Mouse (Mus musculus) CH12.LX (cell line): ENCODE measurements around the gene Stk25. TPM values are rescaled to one million over a fixed set of nuclear protein-coding genes. Genes with fewer than 3 reads are reported as not detected.

Experiments used
- DNase-seq: peaks from one replicate; pipeline ENCODE4 v3.0.0-alpha.2; 2013; ENCODE audit errors: extremely low read depth
- H3K27ac ChIP-seq: 2 replicates; pipeline ENCODE4 v1.5.1; 2012; ENCODE audit warnings: low read depth, mild to moderate bottlenecking, control low read depth, moderate library complexity; ENCODE audit not compliant: insufficient read depth
- H3K27me3 ChIP-seq: replicated peaks from 2 replicates; pipeline ENCODE3; 2012; ENCODE audit warnings: inconsistent platforms
- H3K36me3 ChIP-seq, 2 experiments: replicated peaks in 1 of 2; 2 replicates each; pipeline versions ENCODE3 to v1.6.1; 2012; ENCODE audit warnings: inconsistent platforms in 1 of 2, low read length in 1 of 2, mild to moderate bottlenecking in 1 of 2, mixed read lengths in 1 of 2, moderate library complexity in 1 of 2; ENCODE audit not compliant: control insufficient read depth in 1 of 2, insufficient read depth in 1 of 2
- H3K4me1 ChIP-seq, 2 experiments: 2 replicates each; pipeline ENCODE4 v1.6.1; 2012; ENCODE audit warnings: inconsistent platforms in 1 of 2, moderate library complexity in 1 of 2; ENCODE audit not compliant: insufficient read depth in 2 of 2, control insufficient read depth in 1 of 2
- H3K4me2 ChIP-seq: 2 replicates; pipeline ENCODE4 v1.6.1; 2012; ENCODE audit warnings: low read depth, mild to moderate bottlenecking, control low read depth; ENCODE audit not compliant: poor library complexity, insufficient read depth, severe bottlenecking
- H3K4me3 ChIP-seq, 3 experiments: fragments of 150-350 bp in 1 of 3; sonication (generic) in 1 of 3; replicated peaks in 1 of 3; 2 replicates each; pipeline versions ENCODE3 to v1.5.1; 2011 to 2012; ENCODE audit warnings: low read depth in 2 of 3, low read length in 2 of 3, mild to moderate bottlenecking in 2 of 3, moderate library complexity in 2 of 3, control low read depth in 1 of 3, improper control_type of control experiment in 1 of 3, inconsistent platforms in 1 of 3, mixed read lengths in 1 of 3; ENCODE audit not compliant: poor library complexity in 1 of 3
- H3K79me2 ChIP-seq: replicated peaks from 2 replicates; pipeline ENCODE4 v1.6.1; 2012; ENCODE audit warnings: mild to moderate bottlenecking, moderate library complexity; ENCODE audit not compliant: control insufficient read depth, poor library complexity, insufficient read depth, severe bottlenecking; ENCODE audit errors: extremely low read depth
- H3K9ac ChIP-seq: 2 replicates; pipeline ENCODE4 v1.6.1; 2012; ENCODE audit warnings: low read depth, mild to moderate bottlenecking, control low read depth, moderate library complexity; ENCODE audit not compliant: insufficient read depth
- H3K9me3 ChIP-seq: replicated peaks from 2 replicates; pipeline ENCODE3; 2012; ENCODE audit warnings: low read length, inconsistent platforms, mixed read lengths
- BHLHE40 ChIP-seq: IDR thresholded peaks from 2 replicates; pipeline ENCODE4 v1.6.1; 2011; ENCODE audit warnings: mild to moderate bottlenecking, low read depth, low read length, improper control_type of control experiment
- CHD1 ChIP-seq: IDR thresholded peaks from 2 replicates; pipeline ENCODE4 v1.6.1; 2012; ENCODE audit warnings: low read depth, low read length, improper control_type of control experiment, inconsistent platforms
- CHD2 ChIP-seq: IDR thresholded peaks from 2 replicates; pipeline ENCODE4 v1.6.1; 2011; ENCODE audit warnings: low read length, improper control_type of control experiment
- ETS1 ChIP-seq: conservative IDR thresholded peaks from 2 replicates; pipeline ENCODE4 v1.6.1; 2012; ENCODE audit warnings: low read depth, mild to moderate bottlenecking, inconsistent platforms, low read length, improper control_type of control experiment, moderate library complexity
- KAT2A ChIP-seq: IDR thresholded peaks from 2 replicates; pipeline ENCODE4 v1.6.1; 2012; ENCODE audit warnings: low read length, improper control_type of control experiment, inconsistent platforms; ENCODE audit not compliant: insufficient replicate concordance
- MAFK ChIP-seq: IDR thresholded peaks from 2 replicates; pipeline ENCODE4 v1.6.1; 2011; ENCODE audit warnings: low read length, improper control_type of control experiment; ENCODE audit not compliant: insufficient replicate concordance
- MAX ChIP-seq: IDR thresholded peaks from 2 replicates; pipeline ENCODE4 v1.6.1; 2011; ENCODE audit warnings: low read length, improper control_type of control experiment
- MAZ ChIP-seq: IDR thresholded peaks from 2 replicates; pipeline ENCODE4 v1.6.1; 2012; ENCODE audit warnings: low read depth, mild to moderate bottlenecking, inconsistent platforms, low read length, improper control_type of control experiment, moderate library complexity
- MEF2A ChIP-seq: IDR thresholded peaks from 2 replicates; pipeline ENCODE4 v1.6.1; 2014; ENCODE audit warnings: low read depth, mild to moderate bottlenecking, inconsistent platforms, low read length, improper control_type of control experiment, borderline replicate concordance
- MYC ChIP-seq: IDR thresholded peaks from 2 replicates; pipeline ENCODE4 v1.6.1; 2011; ENCODE audit warnings: low read depth, mild to moderate bottlenecking, improper control_type of control experiment, low read length
- NELFE ChIP-seq: IDR thresholded peaks from 2 replicates; pipeline ENCODE4 v1.6.1; 2011; ENCODE audit warnings: low read depth, low read length, improper control_type of control experiment
- PAX5 ChIP-seq: IDR thresholded peaks from 2 replicates; pipeline ENCODE4 v1.6.1; 2012; ENCODE audit warnings: low read length, inconsistent platforms, mixed read lengths
- POLR2A ChIP-seq: IDR thresholded peaks from 2 replicates; pipeline ENCODE4 v1.6.1; 2011; ENCODE audit warnings: low read depth, mild to moderate bottlenecking, improper control_type of control experiment, low read length
- POLR2AphosphoS2 ChIP-seq: IDR thresholded peaks from 2 replicates; pipeline ENCODE4 v1.6.1; 2011; ENCODE audit warnings: low read depth, low read length, improper control_type of control experiment
- SIN3A ChIP-seq: IDR thresholded peaks from 2 replicates; pipeline ENCODE4 v1.6.1; 2012; ENCODE audit warnings: low read length, improper control_type of control experiment, inconsistent platforms
- SMC3 ChIP-seq: IDR thresholded peaks from 2 replicates; pipeline ENCODE4 v1.6.1; 2011; ENCODE audit warnings: low read depth, low read length, improper control_type of control experiment
- TBP ChIP-seq: conservative IDR thresholded peaks from 2 replicates; pipeline ENCODE4 v1.6.1; 2011; ENCODE audit warnings: low read depth, low read length, improper control_type of control experiment
- TCF12 ChIP-seq: IDR thresholded peaks from 2 replicates; pipeline ENCODE4 v1.6.1; 2014; ENCODE audit warnings: low read depth, mild to moderate bottlenecking, inconsistent platforms, low read length, improper control_type of control experiment
- USF1 ChIP-seq: IDR thresholded peaks from 2 replicates; pipeline ENCODE4 v1.6.1; 2014; ENCODE audit warnings: low read depth, mild to moderate bottlenecking, inconsistent platforms, low read length, improper control_type of control experiment
- ZMIZ1 ChIP-seq: IDR thresholded peaks from 2 replicates; pipeline ENCODE4 v1.6.1; 2012; ENCODE audit warnings: low read depth, mild to moderate bottlenecking, inconsistent platforms, low read length, improper control_type of control experiment
- ZNF384 ChIP-seq: IDR thresholded peaks from 2 replicates; pipeline ENCODE4 v1.6.1; 2012; ENCODE audit warnings: low read depth, low read length, improper control_type of control experiment, inconsistent platforms
- dilution Hi-C: fragments of 300-500 bp; cut with MboI; formaldehyde crosslinking; loops from 2 replicates; pipeline ENCODE4 v1.14.3; 2020; ENCODE audit warnings: low sequenced_read_pairs; ENCODE audit not compliant: extremely low pct_unique_long_range_greater_than_20kb, extremely low pct_ligation_motif_present
- in situ Hi-C: fragments of 300-500 bp; cut with MboI; formaldehyde crosslinking; loops from 3 replicates; pipeline ENCODE4 v1.14.3; 2019; ENCODE audit warnings: low sequenced_read_pairs, low pct_ligation_motif_present, low pct_unique_long_range_greater_than_20kb, mixed read lengths
- polyA plus RNA-seq: library from polyadenylated mRNA; unstranded; fragments of >175 nt; gene quantifications from 2 replicates; pipeline ENCODE4 v1.2.1, GENCODE M21; 2012; ENCODE audit warnings: low read depth; ENCODE audit not compliant: insufficient read length
- total RNA-seq, 2 experiments: library from RNA; depleted of rRNA; stranded (reverse); fragments of 300-350 nt in 1 of 2; fragments of >200 nt in 1 of 2; gene quantifications; 2 replicates each; pipeline ENCODE4 v1.2.3; 2012 to 2014

Stk25 gene
- total and polyA plus RNA-seq, 3 experiments, result 24.9 to 45.1 (median 32.0) TPM

DNA sequence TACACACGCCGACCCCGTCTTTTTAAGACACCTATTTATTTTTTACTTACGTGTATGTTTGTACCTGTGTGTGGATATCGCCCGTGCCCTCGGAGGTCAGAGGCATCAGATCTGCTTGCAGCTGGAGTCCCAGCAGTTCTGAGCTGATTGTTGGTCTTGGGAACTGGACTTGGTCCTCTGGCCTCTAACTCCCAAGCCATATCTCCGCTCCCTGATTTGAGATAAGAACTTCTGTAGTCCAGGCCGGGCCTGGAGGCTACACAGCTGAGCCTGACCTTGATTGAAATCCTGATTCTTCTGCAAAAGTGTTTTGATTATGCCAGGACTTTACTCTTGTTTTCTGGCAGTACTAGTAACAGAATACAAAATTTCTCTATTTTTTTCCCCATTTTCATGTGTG is 34.3 kb upstream of the Stk25 start:
- dilution Hi-C loops, result no loop called here
- no peak overlapping the region for H3K9ac ChIP-seq
- no peak overlapping the region for H3K4me3 ChIP-seq
- H3K27me3 ChIP-seq, result no peaks in the 10 kb centered on the region
- no peaks in the 10 kb centered on the region for H3K9me3 ChIP-seq
- DNase-seq, result no peak
- H3K79me2 ChIP-seq, result no peaks in the 10 kb centered on the region
- peaks cover 0 to 2% of the 10 kb centered on the region in 2 experiments for H3K36me3 ChIP-seq
- in situ Hi-C loops, result no loop called here
- peaks cover 0 to 8% of the 10 kb centered on the region in 2 experiments; a peak in 2 of 4 replicates for H3K4me1 ChIP-seq
- TF ChIP-seq MAFK (no peak), ETS1 (no peak), POLR2A (no peak), TBP (no peak)
- H3K4me2 ChIP-seq, result no peak overlapping the region
- H3K27ac ChIP-seq, result no peak overlapping the region

DNA sequence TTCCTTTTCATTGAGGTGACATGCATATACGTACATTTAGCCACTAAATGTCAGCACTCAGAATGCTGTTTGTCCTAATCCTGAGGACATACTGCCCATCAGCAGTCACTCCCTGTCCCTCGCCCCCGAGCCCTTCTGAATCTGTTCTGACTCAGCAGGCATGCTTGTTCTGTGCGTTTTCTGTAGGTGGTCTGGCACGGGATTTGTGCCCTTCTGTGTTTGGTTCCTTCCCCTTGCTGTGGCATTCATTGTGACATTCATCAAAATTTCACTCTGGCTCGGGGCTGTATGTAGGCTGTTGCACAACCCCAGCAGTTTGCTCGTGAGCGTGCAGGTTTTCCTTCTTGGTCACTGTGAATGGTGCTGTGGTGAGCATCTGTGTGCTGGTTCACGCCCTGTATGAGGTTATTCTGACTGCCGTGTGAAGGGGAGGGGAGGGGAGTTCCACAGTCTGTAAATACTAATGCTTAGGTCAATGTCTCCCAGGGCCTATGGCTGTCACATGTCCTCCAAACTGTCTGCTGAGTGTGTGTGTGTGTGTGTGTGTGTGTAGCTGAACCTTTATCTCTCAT is 33.4 kb upstream of the Stk25 start:
- Histone ChIP-seq H3K79me2 (no peaks in the 10 kb centered on the region), H3K36me3 (peaks cover 0 to 2% of the 10 kb centered on the region in 2 experiments), H3K4me3 (no peak overlapping the region), H3K27ac (no peak overlapping the region), H3K4me1 (peaks cover 0 to 5% of the 10 kb centered on the region in 2 experiments; a peak in 1 of 4 replicates), H3K9me3 (no peaks in the 10 kb centered on the region), H3K4me2 (no peak overlapping the region), H3K9ac (no peak overlapping the region), H3K27me3 (peaks cover 2% of the 10 kb centered on the region)
- DNase-seq, result no peak
- TF ChIP-seq NELFE (no peak), MYC (no peak), PAX5 (no peak), SIN3A (no peak)
- in situ Hi-C loops, result no loop called here
- dilution Hi-C loops, result no loop called here

DNA sequence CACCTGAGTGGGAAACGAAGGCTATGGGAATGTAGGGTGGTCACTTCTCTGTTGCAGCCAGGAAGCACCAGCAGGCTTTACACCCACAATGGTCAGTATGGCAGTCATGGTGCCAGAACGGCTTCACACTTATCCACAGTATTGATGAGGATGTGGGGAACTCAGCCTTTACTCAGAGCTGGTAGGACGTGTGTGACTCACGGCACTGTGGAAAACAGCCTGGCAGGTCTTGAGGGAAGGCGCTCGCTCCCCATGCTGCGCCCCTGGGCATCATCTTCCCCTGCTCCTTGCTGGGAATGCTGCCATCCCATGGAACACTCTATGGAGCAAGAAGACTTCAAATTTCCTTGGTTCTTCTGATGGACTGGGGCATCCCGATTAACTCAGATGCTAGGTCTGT is 32.6 kb upstream of the Stk25 start:
- in situ Hi-C loops, result no loop called here
- no peaks in the 10 kb centered on the region for H3K79me2 ChIP-seq
- H3K9ac ChIP-seq, result no peak overlapping the region
- no peak overlapping the region for H3K4me3 ChIP-seq
- DNase-seq, result no peak
- peaks cover 0 to 2% of the 10 kb centered on the region in 2 experiments for H3K36me3 ChIP-seq
- no peak overlapping the region for H3K27ac ChIP-seq
- H3K4me2 ChIP-seq, result no peak overlapping the region
- peaks cover 9% of the 10 kb centered on the region for H3K27me3 ChIP-seq
- dilution Hi-C loops, result no loop called here
- peaks cover 0 to 5% of the 10 kb centered on the region in 2 experiments; a peak in 1 of 4 replicates for H3K4me1 ChIP-seq
- peaks cover 5% of the 10 kb centered on the region for H3K9me3 ChIP-seq
- TF ChIP-seq POLR2AphosphoS2 (no peak), MEF2A (no peak), MAX (no peak), TBP (no peak), CHD2 (no peak), BHLHE40 (no peak), MAZ (no peak), KAT2A (no peak), ZMIZ1 (no peak), ZNF384 (no peak), CHD1 (no peak), USF1 (no peak), SMC3 (no peak), TCF12 (no peak), MAFK (no peak)
- TF ChIP-seq, all 38 proteins: peak for 0
